Mouse (Mus musculus): ENCODE measurements around the gene Eef1g. TPM values are rescaled to one million over a fixed set of nuclear protein-coding genes. Genes with fewer than 3 reads are reported as not detected.

Gene Eef1g
- polyA plus RNA-seq, 1 experiment from 2014 or later: 469 TPM

DNA sequence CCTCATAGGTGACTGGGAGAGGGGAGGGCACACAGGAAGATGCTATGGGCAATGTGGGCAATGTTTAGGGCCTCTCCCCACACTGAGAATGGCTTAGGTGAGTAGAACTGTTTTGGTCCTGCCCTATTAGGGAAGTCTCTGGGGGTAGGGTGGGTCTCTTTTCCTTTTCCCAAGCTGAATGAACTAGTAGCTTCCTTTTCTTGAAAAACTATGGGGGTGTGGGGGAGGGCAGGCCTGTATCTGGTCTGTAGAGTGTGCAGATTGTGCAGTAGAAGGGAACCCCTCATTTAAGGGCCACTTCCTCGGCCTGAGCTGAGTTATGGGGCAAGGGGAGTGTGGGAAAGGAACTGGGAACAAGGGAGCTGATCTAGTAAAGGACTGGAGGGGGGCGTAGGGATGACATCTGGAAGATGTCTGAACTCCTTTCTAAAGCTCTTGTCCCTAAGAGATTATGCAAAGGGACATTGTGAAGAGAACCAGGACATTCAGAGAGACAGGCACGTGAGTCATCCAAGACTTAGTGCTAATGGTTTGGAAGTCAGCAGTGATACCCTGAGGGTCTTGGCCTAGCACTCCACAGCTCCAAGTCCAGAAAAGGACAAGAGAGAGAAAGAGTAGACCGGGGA, 24.5 kb downstream of the Eef1g start:
- peak overlapping the region; percentile 96 for H3K9ac ChIP-seq (ENCODE audit: low read depth, low read length)
- H3K4me3 ChIP-seq (ENCODE audit: low read depth, low read length): peak overlapping the region; percentile 92
- no peaks in the 10 kb centered on the region for H3K9me3 ChIP-seq (ENCODE audit: control insufficient read depth, low read length)
- H3K36me3 ChIP-seq (ENCODE audit: control insufficient read depth, insufficient read depth, low read length): no peaks in the 10 kb centered on the region
- DNase-seq (ENCODE audit: low spot score) (no peak), ATAC-seq (ENCODE audit: low read depth) (no peak)
- peaks cover 62% of the 10 kb centered on the region for H3K4me1 ChIP-seq (ENCODE audit: control insufficient read depth, insufficient read depth, low read length)
- H3K4me2 ChIP-seq (ENCODE audit: low read depth, low read length): peak overlapping the region; percentile 81
- H3K27ac ChIP-seq (replicated peaks; ENCODE audit: low read depth, low read length): peak overlapping the region; percentile 99
- no peaks in the 10 kb centered on the region for H3K27me3 ChIP-seq (replicated peaks; ENCODE audit: control insufficient read depth, insufficient read depth, low read length)
- WGBS: 48% methylated on average over 4 of the region's 4 CpGs

DNA sequence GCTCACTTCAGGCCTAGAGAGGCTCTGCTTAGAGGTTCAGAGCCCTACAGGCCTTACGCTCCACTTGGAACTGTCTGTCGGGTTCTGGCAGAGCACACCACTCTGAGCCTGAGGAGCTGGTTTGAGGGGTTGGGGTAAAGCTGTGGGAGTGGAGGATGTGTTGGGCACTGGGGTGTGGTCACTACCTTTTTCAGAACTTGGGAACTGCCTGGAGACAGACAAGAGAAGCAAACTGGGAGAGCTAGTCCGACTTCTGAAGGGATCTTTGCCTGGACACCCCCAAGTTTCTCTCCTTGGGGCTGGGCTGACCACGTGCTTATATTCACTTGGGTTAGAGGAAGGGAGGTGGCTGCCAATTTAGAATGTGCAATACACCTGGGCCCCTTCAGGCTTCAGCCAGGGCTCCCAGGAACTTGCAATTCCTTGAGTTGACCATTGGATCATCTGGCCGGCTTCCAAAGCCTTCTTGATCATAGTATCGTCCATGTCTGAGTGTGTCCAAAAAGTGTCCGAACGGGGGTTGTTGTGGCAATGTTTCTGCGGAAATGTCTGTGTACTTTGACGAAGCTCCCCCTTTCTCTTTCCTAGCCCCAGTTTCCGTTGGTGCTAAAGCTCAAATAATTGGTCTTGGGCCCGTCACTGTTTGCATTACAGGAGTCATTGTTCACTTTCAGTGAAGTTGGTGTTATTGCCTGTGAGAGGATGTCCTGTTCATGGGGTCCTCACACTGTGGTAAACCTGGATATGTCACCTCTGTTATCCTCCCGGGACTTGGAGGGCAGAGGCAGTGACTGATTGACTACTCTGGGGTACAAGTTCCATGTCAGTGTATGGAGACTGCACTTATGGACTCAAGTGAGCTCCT, 25.3 kb downstream of the Eef1g start:
- peak overlapping the region; percentile 81 for H3K4me2 ChIP-seq (ENCODE audit: low read depth, low read length)
- H3K4me1 ChIP-seq (ENCODE audit: control insufficient read depth, insufficient read depth, low read length): peaks cover 69% of the 10 kb centered on the region
- no peaks in the 10 kb centered on the region for H3K27me3 ChIP-seq (replicated peaks; ENCODE audit: control insufficient read depth, insufficient read depth, low read length)
- no peaks in the 10 kb centered on the region for H3K9me3 ChIP-seq (ENCODE audit: control insufficient read depth, low read length)
- DNase-seq (ENCODE audit: low spot score) (peak; percentile 51), ATAC-seq (ENCODE audit: low read depth) (no peak)
- peak overlapping the region; percentile 92 for H3K4me3 ChIP-seq (ENCODE audit: low read depth, low read length)
- peak overlapping the region; percentile 96 for H3K9ac ChIP-seq (ENCODE audit: low read depth, low read length)
- peak overlapping the region; percentile 99 for H3K27ac ChIP-seq (replicated peaks; ENCODE audit: low read depth, low read length)
- H3K36me3 ChIP-seq (ENCODE audit: control insufficient read depth, insufficient read depth, low read length): no peaks in the 10 kb centered on the region
- WGBS: 69% methylated on average over 13 of the region's 13 CpGs

GRCm38 (mm10) chr19:8992769-8993624, 26.2 kb downstream of the Eef1g start:
- H3K4me3 ChIP-seq (ENCODE audit: low read depth, low read length): peak overlapping the region; percentile 92
- ATAC-seq (ENCODE audit: low read depth): 0 out of 2 replicates have a peak, but pooled peaks have one; percentile 2
- H3K4me2 ChIP-seq (ENCODE audit: low read depth, low read length): peak overlapping the region; percentile 81

DNA sequence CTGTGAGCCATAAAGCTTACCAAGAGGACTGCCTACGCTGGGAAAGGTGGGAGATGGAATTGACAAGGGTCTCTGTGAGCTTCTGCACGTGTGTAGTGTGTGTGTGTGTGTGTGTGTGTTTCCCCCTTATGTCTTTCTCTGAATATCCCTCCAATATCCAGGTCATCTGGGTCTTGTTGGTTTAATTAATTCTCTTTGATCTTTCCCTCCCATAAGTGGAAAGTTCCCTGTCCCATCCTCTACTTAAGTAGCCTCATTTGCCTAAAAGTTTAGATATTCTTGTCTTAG, 26.7 kb downstream of the Eef1g start:
- no peak overlapping the region for H3K4me3 ChIP-seq (ENCODE audit: low read depth, low read length)

More at GRCm38 (mm10) chr19:8992769-8993624, 26.2 kb downstream of the Eef1g start:
- 26% methylated on average over 12 of the region's 12 CpGs for WGBS
- peak; percentile 90 for DNase-seq (ENCODE audit: low spot score)
- H3K4me1 ChIP-seq (ENCODE audit: control insufficient read depth, insufficient read depth, low read length): peaks cover 74% of the 10 kb centered on the region
- no peaks in the 10 kb centered on the region for H3K9me3 ChIP-seq (ENCODE audit: control insufficient read depth, low read length)
- peak overlapping the region; percentile 99 for H3K27ac ChIP-seq (replicated peaks; ENCODE audit: low read depth, low read length)
- no peaks in the 10 kb centered on the region for H3K36me3 ChIP-seq (ENCODE audit: control insufficient read depth, insufficient read depth, low read length)
- H3K9ac ChIP-seq (ENCODE audit: low read depth, low read length): peak overlapping the region; percentile 96
- no peaks in the 10 kb centered on the region for H3K27me3 ChIP-seq (replicated peaks; ENCODE audit: control insufficient read depth, insufficient read depth, low read length)

DNA sequence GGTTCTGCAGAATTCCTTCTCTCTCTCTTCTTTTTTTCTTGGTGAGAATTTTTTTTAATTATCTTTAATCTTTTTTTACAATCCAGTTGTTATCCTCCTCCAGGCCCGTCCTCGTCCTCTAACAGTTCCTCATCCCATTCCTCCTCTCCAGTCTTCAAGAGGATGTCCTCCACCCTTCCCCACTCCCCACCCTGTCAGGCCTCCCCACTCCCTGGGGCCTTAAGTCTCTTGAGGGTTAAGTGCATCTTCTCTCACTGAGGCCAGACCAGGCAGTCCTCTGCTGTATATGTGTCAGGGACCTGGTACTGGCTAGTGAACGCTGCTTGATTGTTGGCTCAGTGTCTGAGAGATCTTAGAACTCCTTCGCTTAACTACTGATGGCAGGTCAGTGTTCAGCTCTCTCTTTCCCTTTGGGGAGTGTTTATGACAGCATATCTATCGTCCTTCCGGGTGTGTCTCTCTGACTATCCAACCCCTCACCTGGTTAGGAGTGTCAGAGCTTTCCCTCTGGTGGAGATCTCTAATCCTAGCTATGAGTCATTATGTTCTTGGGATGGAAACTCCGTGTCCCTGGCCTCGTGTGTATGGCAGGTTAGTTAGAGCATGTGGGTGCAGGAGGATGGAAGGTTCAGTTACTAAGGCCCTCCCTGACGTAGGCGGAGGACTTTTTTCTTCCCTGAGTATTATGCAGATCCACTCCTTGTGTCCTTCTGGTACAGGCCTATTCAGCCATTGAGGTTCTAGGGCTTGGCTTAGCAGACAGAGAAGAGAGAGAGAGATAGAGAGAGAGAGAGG, 28.2 kb downstream of the Eef1g start:
- no peak overlapping the region for H3K9ac ChIP-seq (ENCODE audit: low read depth, low read length)
- no peaks in the 10 kb centered on the region for H3K9me3 ChIP-seq (ENCODE audit: control insufficient read depth, low read length)
- peaks cover 76% of the 10 kb centered on the region for H3K4me1 ChIP-seq (ENCODE audit: control insufficient read depth, insufficient read depth, low read length)
- peaks cover 9% of the 10 kb centered on the region for H3K36me3 ChIP-seq (ENCODE audit: control insufficient read depth, insufficient read depth, low read length)
- no peak overlapping the region for H3K4me2 ChIP-seq (ENCODE audit: low read depth, low read length)
- no peak overlapping the region for H3K27ac ChIP-seq (replicated peaks; ENCODE audit: low read depth, low read length)
- no peak for ATAC-seq (ENCODE audit: low read depth)
- H3K4me3 ChIP-seq (ENCODE audit: low read depth, low read length): no peak overlapping the region
- no peaks in the 10 kb centered on the region for H3K27me3 ChIP-seq (replicated peaks; ENCODE audit: control insufficient read depth, insufficient read depth, low read length)
- no peak for DNase-seq (ENCODE audit: low spot score)
- WGBS: 71% methylated on average over 10 of the region's 10 CpGs

More for the DNA sequence above, 26.7 kb downstream of the Eef1g start:
- Histone ChIP-seq H3K4me1 (ENCODE audit: control insufficient read depth, insufficient read depth, low read length) (peaks cover 74% of the 10 kb centered on the region), H3K27me3 (replicated peaks; ENCODE audit: control insufficient read depth, insufficient read depth, low read length) (no peaks in the 10 kb centered on the region), H3K27ac (replicated peaks; ENCODE audit: low read depth, low read length) (peak overlapping the region; percentile 99), H3K9me3 (ENCODE audit: control insufficient read depth, low read length) (no peaks in the 10 kb centered on the region), H3K9ac (ENCODE audit: low read depth, low read length) (no peak overlapping the region), H3K36me3 (ENCODE audit: control insufficient read depth, insufficient read depth, low read length) (no peaks in the 10 kb centered on the region), H3K4me2 (ENCODE audit: low read depth, low read length) (peak overlapping the region; percentile 81)
- ATAC-seq (ENCODE audit: low read depth) (no peak), DNase-seq (ENCODE audit: low spot score) (no peak)
- WGBS: 48% methylated on average over 2 of the region's 2 CpGs

GRCm38 (mm10) chr19:8996601-8997000, 29.8 kb downstream of the Eef1g start:
- no peak overlapping the region for H3K4me2 ChIP-seq (ENCODE audit: low read depth, low read length)
- 88% methylated on average over 6 of the region's 6 CpGs for WGBS
- no peak overlapping the region for H3K4me3 ChIP-seq (ENCODE audit: low read depth, low read length)
- peak overlapping the region; percentile 69; the same call in 1 of the 2 replicates for H3K27ac ChIP-seq (replicated peaks; ENCODE audit: low read depth, low read length)
- ATAC-seq (ENCODE audit: low read depth) (no peak), DNase-seq (ENCODE audit: low spot score) (no peak)
- H3K27me3 ChIP-seq (replicated peaks; ENCODE audit: control insufficient read depth, insufficient read depth, low read length): no peaks in the 10 kb centered on the region
- H3K4me1 ChIP-seq (ENCODE audit: control insufficient read depth, insufficient read depth, low read length): peaks cover 68% of the 10 kb centered on the region
- H3K9ac ChIP-seq (ENCODE audit: low read depth, low read length): no peak overlapping the region
- peaks cover 25% of the 10 kb centered on the region for H3K36me3 ChIP-seq (ENCODE audit: control insufficient read depth, insufficient read depth, low read length)
- H3K9me3 ChIP-seq (ENCODE audit: control insufficient read depth, low read length): no peaks in the 10 kb centered on the region

DNA sequence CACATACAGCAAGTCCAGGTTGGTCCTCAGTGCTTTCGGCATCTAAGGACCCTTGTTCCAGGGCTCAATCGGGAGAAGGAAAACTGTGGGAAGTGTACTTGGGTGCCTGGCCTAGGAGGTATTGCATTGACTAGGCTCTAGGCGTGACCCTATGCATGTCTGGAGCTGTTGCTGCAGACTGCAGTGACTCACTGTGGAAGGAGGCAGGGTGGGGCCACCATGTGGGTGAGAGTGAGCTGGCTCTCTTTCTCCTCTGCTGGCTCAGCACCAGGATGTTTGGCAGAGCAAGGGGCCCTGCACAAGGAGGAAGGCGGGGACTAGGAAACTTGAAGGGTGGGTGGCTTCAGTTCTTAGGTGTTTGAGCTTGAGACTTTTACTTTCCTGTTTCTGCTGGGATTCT, 30.7 kb downstream of the Eef1g start:
- Histone ChIP-seq H3K4me2 (ENCODE audit: low read depth, low read length) (peak overlapping the region; percentile 40), H3K4me3 (ENCODE audit: low read depth, low read length) (0 out of 2 replicates have a peak overlapping the region, but pooled peaks have one; percentile 2), H3K36me3 (ENCODE audit: control insufficient read depth, insufficient read depth, low read length) (peaks cover 34% of the 10 kb centered on the region), H3K9me3 (ENCODE audit: control insufficient read depth, low read length) (no peaks in the 10 kb centered on the region), H3K4me1 (ENCODE audit: control insufficient read depth, insufficient read depth, low read length) (peaks cover 59% of the 10 kb centered on the region), H3K27me3 (replicated peaks; ENCODE audit: control insufficient read depth, insufficient read depth, low read length) (no peaks in the 10 kb centered on the region), H3K9ac (ENCODE audit: low read depth, low read length) (peak overlapping the region; percentile 38), H3K27ac (replicated peaks; ENCODE audit: low read depth, low read length) (peak overlapping the region; percentile 69)
- peak; percentile 92 for ATAC-seq (ENCODE audit: low read depth)
- WGBS: 49% methylated on average over 4 of the region's 4 CpGs
- peak; percentile 96 for DNase-seq (ENCODE audit: low spot score)

DNA sequence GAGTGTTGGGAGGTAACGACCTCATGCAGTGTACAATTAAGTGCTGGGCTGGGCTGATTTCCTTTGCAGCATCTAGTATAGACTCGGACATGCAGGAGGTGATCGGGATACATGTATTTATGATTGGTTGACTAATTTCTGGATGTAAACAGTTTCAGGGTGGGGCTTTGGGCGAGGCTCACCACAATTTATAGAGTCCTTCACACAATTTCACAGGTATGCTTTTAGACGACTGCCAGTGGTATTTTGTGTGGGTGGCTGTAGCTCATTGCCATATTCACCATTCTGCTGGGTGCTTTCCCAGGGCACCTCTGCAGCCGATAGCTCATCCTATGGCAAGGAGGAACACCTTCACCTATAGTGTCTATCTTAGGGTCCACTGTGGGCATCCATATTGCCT, 31.7 kb downstream of the Eef1g start:
- Histone ChIP-seq H3K4me2 (ENCODE audit: low read depth, low read length) (no peak overlapping the region), H3K27ac (replicated peaks; ENCODE audit: low read depth, low read length) (peak overlapping the region; percentile 25; the same call in 1 of the 2 replicates), H3K9ac (ENCODE audit: low read depth, low read length) (no peak overlapping the region), H3K36me3 (ENCODE audit: control insufficient read depth, insufficient read depth, low read length) (peaks cover 44% of the 10 kb centered on the region), H3K4me3 (ENCODE audit: low read depth, low read length) (no peak overlapping the region), H3K9me3 (ENCODE audit: control insufficient read depth, low read length) (no peaks in the 10 kb centered on the region), H3K4me1 (ENCODE audit: control insufficient read depth, insufficient read depth, low read length) (peaks cover 49% of the 10 kb centered on the region), H3K27me3 (replicated peaks; ENCODE audit: control insufficient read depth, insufficient read depth, low read length) (no peaks in the 10 kb centered on the region)
- ATAC-seq (ENCODE audit: low read depth) (no peak), DNase-seq (ENCODE audit: low spot score) (no peak)
- 81% methylated on average over 6 of the region's 6 CpGs for WGBS

All from embryonic facial prominence, embryonic 14.5 days (tissue).